Mouse (Mus musculus) lung, postnatal 0 days (tissue): ENCODE measurements around the gene Cybc1.

Source experiments
- CTCF ChIP-seq: IDR thresholded peaks from 2 replicates; pipeline ENCODE4 v1.5.1; 2016; ENCODE audit warnings: antibody characterized with exemption, mild to moderate bottlenecking
- EP300 ChIP-seq: IDR thresholded peaks from 2 replicates; pipeline ENCODE4 v1.6.1; 2016; ENCODE audit warnings: antibody characterized with exemption, mild to moderate bottlenecking, control low read depth

DNA sequence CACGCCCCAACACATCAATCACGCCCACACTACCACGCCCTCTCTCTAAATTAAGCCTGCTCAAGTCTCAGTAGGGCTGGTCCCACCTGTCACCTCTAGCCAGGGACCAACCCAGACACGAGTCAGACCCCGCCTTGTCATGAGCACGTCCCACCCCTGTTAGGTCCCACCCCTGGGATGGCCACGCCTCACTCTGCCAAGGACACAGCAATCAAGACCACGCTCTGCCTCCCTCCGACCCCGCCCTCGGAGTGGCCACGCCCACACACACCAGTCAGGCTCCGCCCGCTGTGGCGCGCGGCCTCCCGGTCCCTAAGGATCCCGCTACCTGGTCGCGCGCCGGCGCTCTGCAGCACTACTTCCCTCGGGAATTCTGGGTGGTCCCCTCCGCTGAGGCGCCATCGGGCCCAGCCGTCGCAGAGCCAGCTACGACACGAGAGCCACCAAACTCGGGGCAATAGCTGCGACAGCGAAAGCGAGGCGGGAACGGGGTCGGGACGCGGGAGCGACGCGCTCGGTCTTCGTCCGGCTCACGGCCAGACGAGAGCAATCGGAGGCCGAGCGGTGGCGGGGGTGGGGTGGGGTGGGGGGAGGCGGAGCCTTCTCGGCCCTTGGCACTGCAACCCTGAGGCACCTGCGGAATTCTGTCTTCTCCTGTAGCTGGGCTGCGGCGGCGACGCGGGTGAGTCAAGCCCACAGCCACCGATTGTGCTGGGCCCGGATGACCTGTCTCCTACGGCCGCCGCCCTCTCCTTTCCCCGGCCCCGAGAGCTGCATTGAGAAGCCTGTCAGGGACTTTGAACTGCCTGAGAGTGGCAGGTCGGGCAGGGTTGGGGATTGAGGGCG lies 24.7 kb downstream of the Cybc1 start, which contains the start of the genes Hexdc and Ogfod3:
- TF ChIP-seq CTCF = no peak
- no peak for TF ChIP-seq EP300
